Mouse (Mus musculus): ENCODE data around the gene 4930469K13Rik. TPM values are rescaled to one million over a fixed set of nuclear protein-coding genes. Genes with fewer than 3 reads are reported as not detected.

4930469K13Rik gene
- polyA plus RNA-seq, 1 experiment from 2014 or later: not detected

GRCm38 (mm10) chr11:34025091-34025490 lies 73.3 kb downstream of the 4930469K13Rik start:
- no peak overlapping the region for H3K4me2 ChIP-seq (ENCODE audit: low read depth, low read length)
- no peak overlapping the region for H3K27ac ChIP-seq (ENCODE audit: low read depth)
- no peak overlapping the region for H3K9ac ChIP-seq (replicated peaks)
- DNase-seq: no peak
- H3K27me3 ChIP-seq (ENCODE audit: insufficient read depth, low read length): no peaks in the 10 kb centered on the region
- ATAC-seq: no peak
- H3K36me3 ChIP-seq (replicated peaks; ENCODE audit: insufficient read depth, low read length): no peaks in the 10 kb centered on the region
- no peaks in the 10 kb centered on the region for H3K4me1 ChIP-seq (ENCODE audit: insufficient read depth)
- H3K4me3 ChIP-seq (ENCODE audit: low read depth, low read length): no peak overlapping the region
- 71% methylated on average over 1 of the region's 1 CpGs for WGBS (ENCODE audit: insufficient replicate concordance)
- no peaks in the 10 kb centered on the region for H3K9me3 ChIP-seq (ENCODE audit: low read length)
- TF ChIP-seq CTCF (IDR thresholded peaks at IDR 0.05; ENCODE audit: low read depth) (no peak), EP300 (IDR thresholded peaks at IDR 0.05; ENCODE audit: low read depth) (no peak)

GRCm38 (mm10) chr11:34012007-34012652 lies 86.2 kb downstream of the 4930469K13Rik start:
- Histone ChIP-seq H3K27ac (ENCODE audit: low read depth) (peak overlapping the region; percentile 55; the same call in 1 of the 2 replicates), H3K9me3 (ENCODE audit: low read length) (no peaks in the 10 kb centered on the region), H3K27me3 (ENCODE audit: insufficient read depth, low read length) (no peaks in the 10 kb centered on the region), H3K4me1 (ENCODE audit: insufficient read depth) (peaks cover 4% of the 10 kb centered on the region; the same call in 1 of the 2 replicates), H3K4me2 (ENCODE audit: low read depth, low read length) (no peak overlapping the region), H3K36me3 (replicated peaks; ENCODE audit: insufficient read depth, low read length) (no peaks in the 10 kb centered on the region), H3K4me3 (ENCODE audit: low read depth, low read length) (no peak overlapping the region), H3K9ac (replicated peaks) (no peak overlapping the region)
- WGBS (ENCODE audit: insufficient replicate concordance): 64% methylated on average over 6 of the region's 6 CpGs
- TF ChIP-seq CTCF (IDR thresholded peaks at IDR 0.05; ENCODE audit: low read depth): no peak
- ATAC-seq (no peak), DNase-seq (no peak)

- H3K27me3 ChIP-seq (ENCODE audit: insufficient read depth, low read length): no peaks in the 10 kb centered on the region
- no peaks in the 10 kb centered on the region for H3K9me3 ChIP-seq (ENCODE audit: low read length)
- no peaks in the 10 kb centered on the region for H3K36me3 ChIP-seq (replicated peaks; ENCODE audit: insufficient read depth, low read length)
- no peak overlapping the region for H3K4me3 ChIP-seq (ENCODE audit: low read depth, low read length)
- H3K27ac ChIP-seq (ENCODE audit: low read depth): peak overlapping the region; percentile 64
- ATAC-seq: peak; percentile 73
- H3K4me2 ChIP-seq (ENCODE audit: low read depth, low read length): no peak overlapping the region
- DNase-seq: no peak
- WGBS (ENCODE audit: insufficient replicate concordance): 39% methylated on average over 4 of the region's 4 CpGs
- H3K9ac ChIP-seq (replicated peaks): no peak overlapping the region
- no peak for TF ChIP-seq EP300 (IDR thresholded peaks at IDR 0.05; ENCODE audit: low read depth)
- no peak for TF ChIP-seq CTCF (IDR thresholded peaks at IDR 0.05; ENCODE audit: low read depth)
- peaks cover 4% of the 10 kb centered on the region; the same call in 1 of the 2 replicates for H3K4me1 ChIP-seq (ENCODE audit: insufficient read depth)
These were observed 87.5 kb downstream of the 4930469K13Rik start for GRCm38 (mm10) chr11:34010859-34011172.

- H3K9me3 ChIP-seq (ENCODE audit: low read length): no peaks in the 10 kb centered on the region
- no peaks in the 10 kb centered on the region for H3K27me3 ChIP-seq (ENCODE audit: insufficient read depth, low read length)
- DNase-seq: no peak
- H3K4me3 ChIP-seq (ENCODE audit: low read depth, low read length): no peak overlapping the region
- H3K9ac ChIP-seq (replicated peaks): no peak overlapping the region
- peaks cover 4% of the 10 kb centered on the region; the same call in 1 of the 2 replicates for H3K4me1 ChIP-seq (ENCODE audit: insufficient read depth)
- H3K27ac ChIP-seq (ENCODE audit: low read depth): peak overlapping the region; percentile 64
- H3K36me3 ChIP-seq (replicated peaks; ENCODE audit: insufficient read depth, low read length): no peaks in the 10 kb centered on the region
- TF ChIP-seq EP300 (IDR thresholded peaks at IDR 0.05; ENCODE audit: low read depth) (no peak), CTCF (IDR thresholded peaks at IDR 0.05; ENCODE audit: low read depth) (no peak)
- no peak overlapping the region for H3K4me2 ChIP-seq (ENCODE audit: low read depth, low read length)
- ATAC-seq: peak; percentile 33; the same call in 1 of the 2 replicates
- 44% methylated on average over 7 of the region's 7 CpGs for WGBS (ENCODE audit: insufficient replicate concordance)
These were observed 88.1 kb downstream of the 4930469K13Rik start for GRCm38 (mm10) chr11:34010133-34010858.

- Histone ChIP-seq H3K9ac (replicated peaks) (no peak overlapping the region), H3K9me3 (ENCODE audit: low read length) (no peaks in the 10 kb centered on the region), H3K27me3 (ENCODE audit: insufficient read depth, low read length) (no peaks in the 10 kb centered on the region), H3K4me2 (ENCODE audit: low read depth, low read length) (no peak overlapping the region), H3K4me1 (ENCODE audit: insufficient read depth) (peaks cover 4% of the 10 kb centered on the region; the same call in 1 of the 2 replicates), H3K27ac (ENCODE audit: low read depth) (peak overlapping the region; percentile 64), H3K36me3 (replicated peaks; ENCODE audit: insufficient read depth, low read length) (no peaks in the 10 kb centered on the region), H3K4me3 (ENCODE audit: low read depth, low read length) (no peak overlapping the region)
- ATAC-seq: no peak
- TF ChIP-seq EP300 (IDR thresholded peaks at IDR 0.05; ENCODE audit: low read depth) (no peak), CTCF (IDR thresholded peaks at IDR 0.05; ENCODE audit: low read depth) (no peak)
- WGBS (ENCODE audit: insufficient replicate concordance): 51% methylated on average over 12 of the region's 12 CpGs
- DNase-seq: no peak
These were observed 88.9 kb downstream of the 4930469K13Rik start for GRCm38 (mm10) chr11:34009316-34010087.

GRCm38 (mm10) chr11:34008702-34009101 lies 89.7 kb downstream of the 4930469K13Rik start:
- peak overlapping the region; percentile 57 for H3K9ac ChIP-seq (replicated peaks)
- no peaks in the 10 kb centered on the region for H3K9me3 ChIP-seq (ENCODE audit: low read length)
- peak; percentile 26; the same call in 1 of the 2 replicates for ATAC-seq
- DNase-seq: peak; percentile 55
- no peaks in the 10 kb centered on the region for H3K27me3 ChIP-seq (ENCODE audit: insufficient read depth, low read length)
- peak overlapping the region; percentile 24; the same call in 1 of the 2 replicates for H3K4me3 ChIP-seq (ENCODE audit: low read depth, low read length)
- WGBS (ENCODE audit: insufficient replicate concordance): 15% methylated on average over 9 of the region's 9 CpGs
- peak overlapping the region; percentile 83 for H3K27ac ChIP-seq (ENCODE audit: low read depth)
- no peaks in the 10 kb centered on the region for H3K36me3 ChIP-seq (replicated peaks; ENCODE audit: insufficient read depth, low read length)
- peak overlapping the region; percentile 65 for H3K4me2 ChIP-seq (ENCODE audit: low read depth, low read length)
- TF ChIP-seq EP300 (IDR thresholded peaks at IDR 0.05; ENCODE audit: low read depth): no peak
- TF ChIP-seq CTCF (IDR thresholded peaks at IDR 0.05; ENCODE audit: low read depth): peak; percentile 80
- H3K4me1 ChIP-seq (ENCODE audit: insufficient read depth): peaks cover 4% of the 10 kb centered on the region; the same call in 1 of the 2 replicates
